Mouse (Mus musculus): ENCODE data around the gene Olfr555. TPM values are rescaled to one million over a fixed set of nuclear protein-coding genes. Genes with fewer than 3 reads are reported as not detected.
A peak's percentile ranks its signal among the peaks of the same experiment; 100 is the strongest.
"Not testable (repeated sequence)": the region's sequence is repeated elsewhere in the genome, so short reads cannot be mapped to it uniquely, and the experiment has no call there.

The Olfr555 gene
- not detected in 2 replicates for polyA plus RNA-seq (2016; fragmentation: Nextera tagmentation; extraction: Ambion mirVana)

DNA sequence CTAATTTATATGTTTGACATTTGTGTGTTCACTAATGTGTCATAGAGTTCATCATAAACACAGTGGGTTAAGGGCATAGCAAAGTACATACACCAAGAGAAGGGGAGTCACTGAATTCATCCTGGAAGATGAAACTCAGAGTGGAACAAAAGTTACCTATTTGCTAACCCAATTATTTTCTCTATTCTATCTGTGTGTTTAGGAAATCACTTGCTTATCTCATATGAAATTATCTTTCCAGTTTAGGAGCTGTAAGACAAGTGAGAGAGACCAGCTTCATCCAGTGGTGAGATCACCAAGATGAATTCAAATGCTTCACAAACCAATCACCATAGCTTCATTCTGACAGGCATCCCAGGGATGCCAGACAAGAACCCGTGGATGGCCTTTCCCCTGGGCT is at the start of gene Olfr555:
Olfr555 (plus strand) TSS at position 301 of the 400 bp plus-strand sequence.
- Histone ChIP-seq H3K36me3 (no peaks in the 10 kb centered on the region), H3K4me1 (no peaks in the 10 kb centered on the region), H3K9me3 (no peaks in the 10 kb centered on the region), H3K9ac (no peak within 1 kb of the TSS), H3K4me3 (no peak within 1 kb of the TSS), H3K4me2 (replicated peaks) (no peak within 1 kb of the TSS), H3K27me3 (replicated peaks) (no peaks in the 10 kb centered on the region), H3K27ac (no peak within 1 kb of the TSS)
- no peak for ATAC-seq (ENCODE audit: low FRiP score, low read depth)
- WGBS, result 73% methylated on average over 1 of the region's 1 CpGs

DNA sequence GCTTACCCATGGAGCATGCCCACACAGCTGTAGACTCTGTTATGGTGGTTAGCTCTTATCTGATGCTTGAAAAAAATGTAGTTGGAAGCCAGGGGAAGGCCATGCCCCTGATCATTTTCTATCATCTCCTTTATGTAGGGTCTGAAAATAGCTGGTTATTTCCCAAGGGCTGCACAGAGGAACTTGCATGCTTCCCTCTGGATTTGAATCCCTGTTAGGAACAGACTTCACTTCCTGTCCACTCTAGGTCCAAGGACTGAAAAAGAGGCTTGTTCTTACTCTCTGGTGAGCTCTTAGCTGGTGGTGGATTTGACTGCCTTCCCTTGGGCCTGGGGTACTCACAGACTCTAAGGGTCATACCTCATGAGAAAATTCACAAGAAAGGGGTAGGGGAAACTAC is 40.5 kb upstream of the Olfr555 start, which contains the start of gene Olfr553:
Olfr553 (minus strand) TSS at position 101 of the 400 bp plus-strand sequence.
- no peak within 1 kb of the TSS for H3K4me3 ChIP-seq
- no peaks in the 10 kb centered on the region for H3K36me3 ChIP-seq
- no peaks in the 10 kb centered on the region for H3K27me3 ChIP-seq (replicated peaks)
- H3K4me2 ChIP-seq (replicated peaks), result no peak within 1 kb of the TSS
- no peaks in the 10 kb centered on the region for H3K9me3 ChIP-seq
- H3K27ac ChIP-seq, result no peak within 1 kb of the TSS
- no peaks in the 10 kb centered on the region for H3K4me1 ChIP-seq
- H3K9ac ChIP-seq, result no peak within 1 kb of the TSS
- no peak for ATAC-seq (ENCODE audit: low FRiP score, low read depth)

DNA sequence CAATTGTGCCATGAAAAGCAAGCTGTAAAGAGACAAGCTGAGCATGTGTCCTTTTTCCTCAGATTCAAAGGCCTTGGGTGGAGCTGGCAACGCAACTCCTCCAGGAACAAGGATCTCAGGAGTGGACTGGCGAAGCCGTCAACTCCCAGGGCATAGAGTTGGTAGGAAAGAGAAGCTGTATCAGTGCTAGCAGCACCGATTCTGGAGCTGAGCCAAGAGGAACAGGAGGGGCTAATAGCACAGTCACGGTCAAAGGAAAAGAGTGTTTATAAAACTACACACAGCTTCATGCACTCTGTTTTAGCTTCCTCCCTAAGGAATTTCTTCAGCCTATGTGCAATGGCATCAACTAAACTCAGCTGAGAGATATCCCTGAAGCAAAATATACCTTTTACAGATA is 39.0 kb upstream of the Olfr555 start:
- no peak for ATAC-seq (ENCODE audit: low FRiP score, low read depth)
- Histone ChIP-seq H3K27me3 (replicated peaks) (no peaks in the 10 kb centered on the region), H3K4me1 (no peaks in the 10 kb centered on the region)

DNA sequence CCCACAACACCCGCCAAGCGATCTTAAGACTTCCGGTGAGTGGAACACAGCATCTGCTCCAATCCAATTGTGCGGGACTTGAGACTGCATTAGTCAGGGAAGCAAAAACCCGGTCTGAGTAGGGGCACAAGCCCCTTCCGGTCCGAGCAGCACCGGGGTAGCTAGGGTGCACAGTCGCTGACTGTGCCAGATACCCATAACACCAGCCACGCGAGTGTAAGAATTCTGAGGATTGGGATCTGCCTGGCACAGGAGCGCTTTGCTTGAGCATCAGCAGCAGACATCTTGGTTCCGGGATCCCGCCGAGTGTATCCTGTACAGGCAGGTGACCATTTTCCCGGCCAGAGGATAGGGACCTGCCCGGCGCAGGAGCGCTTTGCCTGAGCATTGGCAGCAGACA is 38.3 kb upstream of the Olfr555 start:
- not testable (repeated sequence) for H3K27ac ChIP-seq; H3K36me3 ChIP-seq; H3K9ac ChIP-seq; ATAC-seq (ENCODE audit: low FRiP score, low read depth); H3K4me3 ChIP-seq; H3K9me3 ChIP-seq; H3K4me2 ChIP-seq (replicated peaks); H3K27me3 ChIP-seq (replicated peaks); H3K4me1 ChIP-seq
- WGBS, result 89% methylated on average over 19 of the region's 19 CpGs

More for the DNA sequence above, 39.0 kb upstream of the Olfr555 start:
- Histone ChIP-seq H3K4me3 (no peak overlapping the region), H3K27ac (no peak overlapping the region), H3K36me3 (no peaks in the 10 kb centered on the region), H3K4me2 (replicated peaks) (no peak overlapping the region), H3K9ac (no peak overlapping the region), H3K9me3 (no peaks in the 10 kb centered on the region)
- WGBS, result 77% methylated on average over 5 of the region's 5 CpGs

DNA sequence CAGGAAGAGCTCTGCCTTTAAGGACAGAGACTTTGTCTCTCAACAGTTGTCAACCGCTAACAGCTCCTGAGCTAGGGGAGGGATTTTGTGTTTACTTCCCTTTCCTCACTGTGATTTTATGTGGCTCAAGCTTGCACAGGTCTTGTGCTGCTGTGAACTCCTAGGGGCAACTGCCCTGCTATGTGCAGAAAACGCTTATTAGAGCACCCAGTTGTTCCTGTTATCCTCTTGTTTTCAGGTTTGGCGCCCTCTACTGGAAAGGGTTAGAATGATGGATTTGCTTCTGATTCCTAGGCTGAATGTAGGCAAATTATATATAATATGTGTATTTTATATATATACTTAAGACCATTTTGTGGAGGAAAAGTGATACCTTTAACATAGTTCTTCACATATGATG is 22.0 kb upstream of the Olfr555 start:
- H3K9me3 ChIP-seq, result no peaks in the 10 kb centered on the region
- 33% methylated on average over 3 of the region's 3 CpGs for WGBS
- no peak overlapping the region for H3K4me2 ChIP-seq (replicated peaks)
- H3K27me3 ChIP-seq (replicated peaks), result no peaks in the 10 kb centered on the region
- H3K4me1 ChIP-seq, result no peaks in the 10 kb centered on the region
- ATAC-seq (ENCODE audit: low FRiP score, low read depth), result no peak
- no peak overlapping the region for H3K27ac ChIP-seq
- no peaks in the 10 kb centered on the region for H3K36me3 ChIP-seq
- H3K9ac ChIP-seq, result no peak overlapping the region
- H3K4me3 ChIP-seq, result no peak overlapping the region

DNA sequence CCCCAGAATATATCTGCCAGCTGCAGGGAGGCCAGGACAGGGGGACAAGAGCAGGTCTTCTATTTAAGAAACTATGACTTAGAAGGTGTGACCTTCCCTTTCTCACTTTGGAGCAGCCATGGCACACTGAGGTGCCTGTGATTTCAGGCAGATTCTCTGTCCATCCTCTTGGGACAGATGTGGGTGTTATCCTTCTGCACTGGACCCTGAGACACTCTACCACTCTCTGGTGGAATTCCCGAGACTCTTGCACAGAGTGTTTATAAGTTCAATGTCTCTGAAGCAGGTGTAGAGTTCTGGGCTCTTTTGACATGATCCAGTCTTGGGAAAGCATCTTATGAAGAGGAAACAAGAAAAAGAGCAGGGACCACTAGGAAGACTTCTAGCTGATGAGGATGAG is 20.5 kb upstream of the Olfr555 start, which contains the start of gene Olfr554:
Olfr554 (plus strand) TSS at position 301 of the 400 bp plus-strand sequence.
- WGBS, result 88% methylated on average over 1 of the region's 1 CpGs
- no peak within 1 kb of the TSS for H3K4me2 ChIP-seq (replicated peaks)
- H3K27ac ChIP-seq, result no peak within 1 kb of the TSS
- ATAC-seq (ENCODE audit: low FRiP score, low read depth), result no peak
- H3K9ac ChIP-seq, result no peak within 1 kb of the TSS
- H3K4me3 ChIP-seq, result no peak within 1 kb of the TSS
- H3K27me3 ChIP-seq (replicated peaks), result no peaks in the 10 kb centered on the region
- no peaks in the 10 kb centered on the region for H3K36me3 ChIP-seq
- no peaks in the 10 kb centered on the region for H3K9me3 ChIP-seq
- no peaks in the 10 kb centered on the region for H3K4me1 ChIP-seq

DNA sequence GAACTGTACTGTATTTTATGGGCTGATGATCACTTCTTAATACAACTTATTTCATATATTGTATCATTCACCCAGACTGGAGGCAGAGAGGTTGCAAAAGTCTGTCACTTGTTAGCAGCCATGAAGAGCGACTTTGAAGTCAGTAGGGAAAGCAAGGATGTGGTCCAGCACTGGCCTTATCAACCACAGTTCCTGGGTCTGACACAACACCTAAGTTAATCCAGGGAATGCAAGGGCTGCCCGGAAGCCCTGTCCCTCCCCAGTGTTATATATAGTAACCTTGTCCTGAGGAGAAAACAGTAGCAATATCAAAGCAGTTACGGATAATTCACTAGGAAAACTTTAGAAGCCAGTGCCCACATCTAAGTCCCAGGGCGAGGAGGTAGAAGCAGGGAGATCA is 13.7 kb upstream of the Olfr555 start:
- WGBS, result 89% methylated on average over 4 of the region's 4 CpGs
- ATAC-seq (ENCODE audit: low FRiP score, low read depth); H3K9ac ChIP-seq; H3K4me3 ChIP-seq; H3K27ac ChIP-seq; H3K27me3 ChIP-seq (replicated peaks); H3K36me3 ChIP-seq; H3K4me1 ChIP-seq; H3K4me2 ChIP-seq (replicated peaks); H3K9me3 ChIP-seq: not testable (repeated sequence)

DNA sequence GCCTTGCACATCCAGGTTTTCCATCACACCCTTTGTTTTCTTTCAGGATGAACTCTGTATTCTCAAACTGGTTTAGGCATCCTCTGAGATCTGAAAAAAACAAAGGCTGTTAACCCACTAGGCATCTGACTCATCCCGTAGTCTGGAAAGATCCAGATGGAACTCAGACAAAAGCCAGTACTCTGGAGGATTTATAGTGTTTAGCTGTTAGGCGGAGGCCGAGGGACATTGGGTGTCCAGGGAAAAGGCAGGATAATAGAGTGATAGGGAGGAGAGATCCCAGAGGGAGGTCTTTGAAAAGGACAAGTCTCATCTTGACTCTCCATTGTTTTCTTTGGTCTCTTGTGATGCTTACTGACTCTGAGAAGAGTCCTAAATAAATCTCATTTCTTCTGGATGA is 6.0 kb downstream of the Olfr555 start, which contains the start of gene Olfr556:
Olfr556 (plus strand) TSS at position 301 of the 400 bp plus-strand sequence.
- no peak within 1 kb of the TSS for H3K9ac ChIP-seq
- no peaks in the 10 kb centered on the region for H3K36me3 ChIP-seq
- no peak within 1 kb of the TSS for H3K4me3 ChIP-seq
- H3K4me2 ChIP-seq (replicated peaks), result no peak within 1 kb of the TSS
- H3K27ac ChIP-seq, result no peak within 1 kb of the TSS
- no peaks in the 10 kb centered on the region for H3K4me1 ChIP-seq
- no peak for ATAC-seq (ENCODE audit: low FRiP score, low read depth)
- 16% methylated on average over 3 of the region's 3 CpGs for WGBS
- no peaks in the 10 kb centered on the region for H3K9me3 ChIP-seq
- no peaks in the 10 kb centered on the region for H3K27me3 ChIP-seq (replicated peaks)

DNA sequence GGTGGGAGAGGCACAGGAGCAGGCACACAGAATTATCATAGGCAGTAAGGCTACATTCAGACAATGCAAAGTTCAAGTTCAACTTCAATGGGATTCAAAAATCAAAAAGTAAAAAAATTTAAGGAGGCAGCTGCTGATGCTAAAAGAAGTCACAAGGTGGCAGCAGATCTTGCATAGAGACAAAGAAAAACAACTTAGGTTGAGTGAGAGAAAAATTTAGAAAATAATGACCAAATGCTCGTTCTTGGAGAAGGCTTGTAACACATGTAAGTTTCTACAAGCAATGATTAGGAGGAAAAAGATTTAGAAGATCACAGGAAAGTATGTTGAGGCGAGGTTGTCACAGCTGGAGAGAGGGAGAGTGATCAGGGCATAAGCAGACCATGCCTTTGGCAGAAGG is 6.8 kb downstream of the Olfr555 start:
- ATAC-seq (ENCODE audit: low FRiP score, low read depth), result no peak
- Histone ChIP-seq H3K4me1 (no peaks in the 10 kb centered on the region), H3K9me3 (no peaks in the 10 kb centered on the region), H3K4me2 (replicated peaks) (no peak overlapping the region), H3K9ac (no peak overlapping the region), H3K27me3 (replicated peaks) (no peaks in the 10 kb centered on the region), H3K27ac (no peak overlapping the region), H3K36me3 (no peaks in the 10 kb centered on the region), H3K4me3 (no peak overlapping the region)
- 52% methylated on average over 2 of the region's 2 CpGs for WGBS

DNA sequence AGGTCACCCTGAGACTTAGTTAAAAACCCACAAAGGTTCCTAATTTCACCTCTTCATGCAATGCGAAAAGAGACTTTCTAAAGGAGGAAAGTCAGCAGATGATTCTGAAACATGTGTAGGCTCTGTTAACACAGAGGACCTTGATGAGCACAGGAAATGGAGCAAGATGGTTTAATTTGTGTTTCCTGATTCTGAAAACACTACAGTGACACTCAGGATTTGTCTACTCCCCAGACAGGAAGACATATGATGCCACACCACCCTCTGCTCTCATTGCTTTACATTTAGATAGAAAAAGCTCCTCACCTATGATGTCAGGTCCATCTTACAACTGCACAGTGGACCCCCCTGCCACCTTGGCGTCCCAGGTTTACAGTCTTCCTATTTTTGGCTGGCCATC is 17.6 kb downstream of the Olfr555 start:
- Histone ChIP-seq H3K36me3 (no peaks in the 10 kb centered on the region; the same call in 1 of the 2 replicates), H3K9me3 (no peaks in the 10 kb centered on the region), H3K4me2 (replicated peaks) (no peak overlapping the region), H3K27ac (no peak overlapping the region), H3K27me3 (replicated peaks) (no peaks in the 10 kb centered on the region), H3K4me3 (no peak overlapping the region), H3K4me1 (no peaks in the 10 kb centered on the region), H3K9ac (no peak overlapping the region)
- 90% methylated on average over 2 of the region's 2 CpGs for WGBS
- no peak for ATAC-seq (ENCODE audit: low FRiP score, low read depth)

DNA sequence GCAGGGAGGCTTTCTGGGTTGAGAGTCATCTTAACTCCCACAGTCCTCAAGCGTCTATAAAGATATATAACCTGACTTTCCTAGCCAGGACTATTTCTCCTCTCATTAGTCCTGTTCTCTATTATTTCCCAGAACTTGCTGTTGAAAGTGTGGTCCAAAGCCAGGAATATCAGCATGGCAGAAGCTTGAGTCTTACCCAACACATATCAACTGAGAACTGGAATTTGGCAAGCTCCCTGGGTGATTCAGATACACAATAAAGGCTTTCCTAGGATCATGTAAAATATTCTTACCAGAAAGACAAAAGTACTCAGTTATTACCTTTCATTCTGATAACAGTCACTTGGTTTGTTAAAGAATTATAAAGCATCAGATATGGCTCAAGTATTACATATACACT is 23.3 kb downstream of the Olfr555 start:
- 96% methylated on average over 1 of the region's 1 CpGs for WGBS
- Histone ChIP-seq H3K36me3 (no peaks in the 10 kb centered on the region; the same call in 1 of the 2 replicates), H3K9ac (no peak overlapping the region), H3K9me3 (no peaks in the 10 kb centered on the region), H3K4me3 (no peak overlapping the region), H3K27ac (no peak overlapping the region), H3K4me1 (no peaks in the 10 kb centered on the region), H3K4me2 (replicated peaks) (no peak overlapping the region), H3K27me3 (replicated peaks) (no peaks in the 10 kb centered on the region)
- ATAC-seq (ENCODE audit: low FRiP score, low read depth), result no peak

DNA sequence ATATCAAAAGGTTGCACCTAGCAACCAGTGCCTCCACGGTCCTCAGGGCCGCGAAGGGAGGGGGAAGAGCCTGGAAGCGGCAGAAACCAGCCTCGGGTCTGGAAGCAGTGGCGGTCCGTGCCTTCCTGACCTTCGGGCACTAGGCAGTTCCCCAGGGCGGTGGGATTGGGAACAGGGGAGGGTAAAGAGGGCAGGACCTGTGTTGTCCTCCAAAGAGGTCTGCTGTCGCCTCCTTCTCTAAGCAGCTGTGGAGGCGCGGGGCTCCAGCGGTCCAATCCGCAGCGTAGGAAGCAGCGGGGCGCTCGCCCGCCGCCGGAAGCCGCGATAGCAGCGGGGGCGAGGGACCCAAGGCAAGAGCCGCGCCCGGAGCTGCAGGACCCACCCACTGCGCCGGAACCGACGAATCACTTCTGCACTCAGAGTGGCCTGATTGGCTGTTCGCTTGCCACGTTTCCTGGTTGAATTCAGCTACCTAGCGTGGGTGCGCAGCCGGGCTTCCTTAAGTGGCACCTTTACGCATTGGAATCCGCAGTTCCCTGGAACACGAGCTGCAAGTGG is 28.4 kb downstream of the Olfr555 start, which contains the start of gene Trim68:
Trim68 (minus strand) TSS at position 384 of the 558 bp plus-strand sequence.
- Histone ChIP-seq H3K9ac (peak within 1 kb of the TSS; percentile 64), H3K27ac (peak within 1 kb of the TSS; percentile 20; the same call in 1 of the 2 replicates)

More for the DNA sequence above, 28.4 kb downstream of the Olfr555 start, which contains the start of gene Trim68:
- Histone ChIP-seq H3K27me3 (replicated peaks) (no peaks in the 10 kb centered on the region), H3K4me2 (replicated peaks) (peak within 1 kb of the TSS; percentile 65), H3K36me3 (no peaks in the 10 kb centered on the region), H3K9me3 (no peaks in the 10 kb centered on the region), H3K4me3 (peak within 1 kb of the TSS; percentile 60), H3K4me1 (0 out of 2 replicates have a peak, but pooled peaks cover 3% of the 10 kb centered on the region)
- WGBS, result under 1% methylated on average over 40 of the region's 40 CpGs
- ATAC-seq (ENCODE audit: low FRiP score, low read depth), result peak; percentile 100

Data from neural tube, embryonic 12.5 days (tissue).